Mouse (Mus musculus): Measurements from ENCODE around the gene Katnb1.

The Katnb1 gene

GRCm38 (mm10) chr8:95080381-95081341 lies at the start of gene Katnb1:
Gene Katnb1, plus strand, starts transcription at chr8:95081186.
- in situ Hi-C loops (cut with MboI; ENCODE audit: low sequenced_read_pairs): no loop called here

- in situ Hi-C loops (cut with MboI; ENCODE audit: low sequenced_read_pairs): no loop called here
Observed at GRCm38 (mm10) chr8:95037106-95037925, 43.7 kb upstream of the Katnb1 start.

- in situ Hi-C loops (cut with MboI; ENCODE audit: low sequenced_read_pairs): no loop called here
Observed at GRCm38 (mm10) chr8:95041883-95042784, 38.9 kb upstream of the Katnb1 start.

- in situ Hi-C loops (cut with MboI; ENCODE audit: low sequenced_read_pairs): no loop called here
Observed at GRCm38 (mm10) chr8:95044811-95045210, 36.2 kb upstream of the Katnb1 start.

- in situ Hi-C loops (cut with MboI; ENCODE audit: low sequenced_read_pairs): no loop called here
Observed at GRCm38 (mm10) chr8:95046982-95047381, 34.0 kb upstream of the Katnb1 start.

- in situ Hi-C loops (cut with MboI; ENCODE audit: low sequenced_read_pairs): no loop called here
Observed at GRCm38 (mm10) chr8:95047884-95048680, 32.9 kb upstream of the Katnb1 start.

GRCm38 (mm10) chr8:95049636-95050035 lies 31.4 kb upstream of the Katnb1 start:
- in situ Hi-C loops (cut with MboI; ENCODE audit: low sequenced_read_pairs): no loop called here

- in situ Hi-C loops (cut with MboI; ENCODE audit: low sequenced_read_pairs): no loop called here
Observed at GRCm38 (mm10) chr8:95054438-95054837, 26.5 kb upstream of the Katnb1 start.

GRCm38 (mm10) chr8:95054927-95055510 lies 26.0 kb upstream of the Katnb1 start, which contains the start of gene Drc7:
Gene Drc7, plus strand, starts transcription at chr8:95055103.
- in situ Hi-C loops (cut with MboI; ENCODE audit: low sequenced_read_pairs): no loop called here

GRCm38 (mm10) chr8:95056414-95056813 lies 24.6 kb upstream of the Katnb1 start:
- in situ Hi-C loops (cut with MboI; ENCODE audit: low sequenced_read_pairs): no loop called here

- in situ Hi-C loops (cut with MboI; ENCODE audit: low sequenced_read_pairs): no loop called here
Observed at GRCm38 (mm10) chr8:95058661-95059060, 22.3 kb upstream of the Katnb1 start.

GRCm38 (mm10) chr8:95059812-95060533 lies 21.0 kb upstream of the Katnb1 start:
- in situ Hi-C loops (cut with MboI; ENCODE audit: low sequenced_read_pairs): no loop called here

GRCm38 (mm10) chr8:95064531-95064930 lies 16.5 kb upstream of the Katnb1 start:
- in situ Hi-C loops (cut with MboI; ENCODE audit: low sequenced_read_pairs): no loop called here

GRCm38 (mm10) chr8:95067582-95067981 lies 13.4 kb upstream of the Katnb1 start:
- in situ Hi-C loops (cut with MboI; ENCODE audit: low sequenced_read_pairs): no loop called here

GRCm38 (mm10) chr8:95075504-95075903 lies 5.5 kb upstream of the Katnb1 start:
- in situ Hi-C loops (cut with MboI; ENCODE audit: low sequenced_read_pairs): no loop called here

- in situ Hi-C loops (cut with MboI; ENCODE audit: low sequenced_read_pairs): no loop called here
Observed at GRCm38 (mm10) chr8:95076151-95076550, 4.8 kb upstream of the Katnb1 start.

GRCm38 (mm10) chr8:95078055-95078454 lies 2.9 kb upstream of the Katnb1 start:
- in situ Hi-C loops (cut with MboI; ENCODE audit: low sequenced_read_pairs): no loop called here

- in situ Hi-C loops (cut with MboI; ENCODE audit: low sequenced_read_pairs): no loop called here
Observed at GRCm38 (mm10) chr8:95079305-95079704, 1.7 kb upstream of the Katnb1 start.

GRCm38 (mm10) chr8:95081650-95082049 lies 664 bp downstream of the Katnb1 start:
- in situ Hi-C loops (cut with MboI; ENCODE audit: low sequenced_read_pairs): no loop called here
